Mouse (Mus musculus): ENCODE results near the gene Psd4. TPM values are rescaled to one million over a fixed set of nuclear protein-coding genes. Genes with fewer than 3 reads are reported as not detected.
A peak's percentile ranks its signal among the peaks of the same experiment; 100 is the strongest.

The Psd4 gene
- polyA plus RNA-seq, 2 experiments: 3.8 to 4.5 TPM

GRCm38 (mm10) chr2:24359347-24359746, 8.0 kb upstream of the Psd4 start:
- TF ChIP-seq POLR2A (IDR thresholded peaks at IDR 0.05; ENCODE audit: borderline replicate concordance, extremely low read depth, insufficient read depth, insufficient read length): no peak
- Histone ChIP-seq H3K9me3 (ENCODE audit: control insufficient read depth, low read length) (no peaks in the 10 kb centered on the region), H3K27ac (replicated peaks; ENCODE audit: low read depth, low read length) (no peak overlapping the region), H3K9ac (ENCODE audit: low read depth, low read length, severe bottlenecking) (no peak overlapping the region), H3K4me3 (replicated peaks; ENCODE audit: low read length) (no peak overlapping the region), H3K36me3 (ENCODE audit: control insufficient read depth, insufficient read depth, low read length) (no peaks in the 10 kb centered on the region), H3K4me1 (ENCODE audit: control insufficient read depth, insufficient read depth, low read length) (no peaks in the 10 kb centered on the region), H3K27me3 (ENCODE audit: control insufficient read depth, insufficient read depth, low read length) (no peaks in the 10 kb centered on the region), H3K4me2 (replicated peaks; ENCODE audit: low read depth, low read length, severe bottlenecking) (no peak overlapping the region)
- DNase-seq (ENCODE audit: low spot score): no peak
- ATAC-seq (ENCODE audit: low FRiP score, low read depth): no peak
- WGBS: 81% methylated on average over 1 of the region's 1 CpGs

- Histone ChIP-seq H3K9ac (ENCODE audit: low read depth, low read length, severe bottlenecking) (no peak overlapping the region), H3K27me3 (ENCODE audit: control insufficient read depth, insufficient read depth, low read length) (no peaks in the 10 kb centered on the region), H3K4me1 (ENCODE audit: control insufficient read depth, insufficient read depth, low read length) (0 out of 2 replicates have a peak, but pooled peaks cover 4% of the 10 kb centered on the region), H3K9me3 (ENCODE audit: control insufficient read depth, low read length) (no peaks in the 10 kb centered on the region), H3K4me3 (replicated peaks; ENCODE audit: low read length) (no peak overlapping the region), H3K36me3 (ENCODE audit: control insufficient read depth, insufficient read depth, low read length) (no peaks in the 10 kb centered on the region), H3K27ac (replicated peaks; ENCODE audit: low read depth, low read length) (no peak overlapping the region), H3K4me2 (replicated peaks; ENCODE audit: low read depth, low read length, severe bottlenecking) (no peak overlapping the region)
- DNase-seq (ENCODE audit: low spot score) (no peak), ATAC-seq (ENCODE audit: low FRiP score, low read depth) (no peak)
- WGBS: 78% methylated on average over 3 of the region's 3 CpGs
- no peak for TF ChIP-seq POLR2A (IDR thresholded peaks at IDR 0.05; ENCODE audit: borderline replicate concordance, extremely low read depth, insufficient read depth, insufficient read length)
These were observed 3.6 kb upstream of the Psd4 start for GRCm38 (mm10) chr2:24363818-24364217.

GRCm38 (mm10) chr2:24366214-24366975, 985 bp upstream of the Psd4 start:
- TF ChIP-seq POLR2A (IDR thresholded peaks at IDR 0.05; ENCODE audit: borderline replicate concordance, extremely low read depth, insufficient read depth, insufficient read length): no peak
- 72% methylated on average over 12 of the region's 12 CpGs for WGBS

GRCm38 (mm10) chr2:24367895-24368261, 498 bp downstream of the Psd4 start:
- Histone ChIP-seq H3K27me3 (ENCODE audit: control insufficient read depth, insufficient read depth, low read length) (no peaks in the 10 kb centered on the region), H3K36me3 (ENCODE audit: control insufficient read depth, insufficient read depth, low read length) (no peaks in the 10 kb centered on the region), H3K9ac (ENCODE audit: low read depth, low read length, severe bottlenecking) (peak overlapping the region; percentile 52), H3K4me1 (ENCODE audit: control insufficient read depth, insufficient read depth, low read length) (0 out of 2 replicates have a peak, but pooled peaks cover 4% of the 10 kb centered on the region), H3K27ac (replicated peaks; ENCODE audit: low read depth, low read length) (no peak overlapping the region), H3K4me3 (replicated peaks; ENCODE audit: low read length) (peak overlapping the region; percentile 40), H3K9me3 (ENCODE audit: control insufficient read depth, low read length) (no peaks in the 10 kb centered on the region), H3K4me2 (replicated peaks; ENCODE audit: low read depth, low read length, severe bottlenecking) (peak overlapping the region; percentile 65)
- 70% methylated on average over 4 of the region's 4 CpGs for WGBS
- no peak for TF ChIP-seq POLR2A (IDR thresholded peaks at IDR 0.05; ENCODE audit: borderline replicate concordance, extremely low read depth, insufficient read depth, insufficient read length)
- ATAC-seq (ENCODE audit: low FRiP score, low read depth): no peak
- no peak for DNase-seq (ENCODE audit: low spot score)

More at GRCm38 (mm10) chr2:24366214-24366975, 985 bp upstream of the Psd4 start:
- Histone ChIP-seq H3K4me1 (ENCODE audit: control insufficient read depth, insufficient read depth, low read length) (0 out of 2 replicates have a peak, but pooled peaks cover 4% of the 10 kb centered on the region), H3K36me3 (ENCODE audit: control insufficient read depth, insufficient read depth, low read length) (no peaks in the 10 kb centered on the region), H3K4me2 (replicated peaks; ENCODE audit: low read depth, low read length, severe bottlenecking) (no peak overlapping the region), H3K4me3 (replicated peaks; ENCODE audit: low read length) (no peak overlapping the region), H3K27ac (replicated peaks; ENCODE audit: low read depth, low read length) (no peak overlapping the region), H3K9me3 (ENCODE audit: control insufficient read depth, low read length) (no peaks in the 10 kb centered on the region), H3K27me3 (ENCODE audit: control insufficient read depth, insufficient read depth, low read length) (no peaks in the 10 kb centered on the region), H3K9ac (ENCODE audit: low read depth, low read length, severe bottlenecking) (no peak overlapping the region)
- ATAC-seq (ENCODE audit: low FRiP score, low read depth) (no peak), DNase-seq (ENCODE audit: low spot score) (no peak)

GRCm38 (mm10) chr2:24378747-24379450, 11.5 kb downstream of the Psd4 start:
- Histone ChIP-seq H3K4me1 (ENCODE audit: control insufficient read depth, insufficient read depth, low read length) (no peaks in the 10 kb centered on the region), H3K27me3 (ENCODE audit: control insufficient read depth, insufficient read depth, low read length) (no peaks in the 10 kb centered on the region), H3K36me3 (ENCODE audit: control insufficient read depth, insufficient read depth, low read length) (no peaks in the 10 kb centered on the region), H3K9me3 (ENCODE audit: control insufficient read depth, low read length) (no peaks in the 10 kb centered on the region), H3K9ac (ENCODE audit: low read depth, low read length, severe bottlenecking) (no peak overlapping the region), H3K27ac (replicated peaks; ENCODE audit: low read depth, low read length) (no peak overlapping the region), H3K4me2 (replicated peaks; ENCODE audit: low read depth, low read length, severe bottlenecking) (no peak overlapping the region), H3K4me3 (replicated peaks; ENCODE audit: low read length) (no peak overlapping the region)
- ATAC-seq (ENCODE audit: low FRiP score, low read depth) (no peak), DNase-seq (ENCODE audit: low spot score) (no peak)
- no peak for TF ChIP-seq POLR2A (IDR thresholded peaks at IDR 0.05; ENCODE audit: borderline replicate concordance, extremely low read depth, insufficient read depth, insufficient read length)
- WGBS: 64% methylated on average over 5 of the region's 5 CpGs

All from limb, embryonic 14.5 days (tissue).